Mouse (Mus musculus): ENCODE results near the gene Ccdc57. TPM values are rescaled to one million over a fixed set of nuclear protein-coding genes. Genes with fewer than 3 reads are reported as not detected.
"Not testable (repeated sequence)": the region's sequence is repeated elsewhere in the genome, so short reads cannot be mapped to it uniquely, and the experiment has no call there.

The Ccdc57 gene
- polyA plus RNA-seq, 1 experiment: 1.9 TPM

- Histone ChIP-seq H3K4me1 (ENCODE audit: control insufficient read depth, insufficient read depth, low read length) (no peaks in the 10 kb centered on the region), H3K4me3 (ENCODE audit: insufficient read depth, low read length) (no peak overlapping the region), H3K27ac (ENCODE audit: insufficient read depth, low read length) (no peak overlapping the region)
- no peak for TF ChIP-seq CTCF (IDR thresholded peaks at IDR 0.05; ENCODE audit: borderline replicate concordance, insufficient read depth, low read length)
Measured at GRCm38 (mm10) chr11:120862819-120863218, 69.9 kb downstream of the Ccdc57 start.

- not testable (repeated sequence) for H3K4me1 ChIP-seq (ENCODE audit: control insufficient read depth, insufficient read depth, low read length); H3K4me3 ChIP-seq (ENCODE audit: insufficient read depth, low read length); H3K27ac ChIP-seq (ENCODE audit: insufficient read depth, low read length)
Measured at GRCm38 (mm10) chr11:120855938-120856337, 76.7 kb downstream of the Ccdc57 start.

DNA sequence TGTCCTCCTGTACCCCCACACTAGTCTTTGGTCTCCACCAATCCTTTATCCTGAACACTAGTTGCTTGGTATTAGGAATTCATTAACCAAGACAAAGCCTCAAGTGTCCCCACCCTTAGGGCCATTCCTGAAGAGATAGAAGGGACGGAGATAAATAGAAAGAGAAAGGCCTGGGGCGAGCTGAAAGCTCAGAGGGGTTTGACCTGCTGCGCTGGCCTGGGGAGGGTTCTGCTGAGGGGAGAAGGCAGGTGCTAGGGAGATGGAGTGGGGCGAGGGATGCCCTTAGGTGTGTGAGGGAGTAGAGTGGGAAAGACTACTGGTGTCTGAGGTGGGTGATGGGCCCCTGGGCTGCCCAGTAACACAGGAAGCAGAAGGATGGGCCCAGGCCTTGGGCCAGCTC, 78.9 kb downstream of the Ccdc57 start:
- TF ChIP-seq CTCF (IDR thresholded peaks at IDR 0.05; ENCODE audit: borderline replicate concordance, insufficient read depth, low read length): no peak
- TF ChIP-seq POLR2A (IDR thresholded peaks at IDR 0.05; ENCODE audit: low read depth, low read length): no peak
- no peak overlapping the region for H3K4me3 ChIP-seq (ENCODE audit: insufficient read depth, low read length)
- no peak overlapping the region for H3K27ac ChIP-seq (ENCODE audit: insufficient read depth, low read length)
- peaks cover 3% of the 10 kb centered on the region; the same call in 1 of the 2 replicates for H3K4me1 ChIP-seq (ENCODE audit: control insufficient read depth, insufficient read depth, low read length)

DNA sequence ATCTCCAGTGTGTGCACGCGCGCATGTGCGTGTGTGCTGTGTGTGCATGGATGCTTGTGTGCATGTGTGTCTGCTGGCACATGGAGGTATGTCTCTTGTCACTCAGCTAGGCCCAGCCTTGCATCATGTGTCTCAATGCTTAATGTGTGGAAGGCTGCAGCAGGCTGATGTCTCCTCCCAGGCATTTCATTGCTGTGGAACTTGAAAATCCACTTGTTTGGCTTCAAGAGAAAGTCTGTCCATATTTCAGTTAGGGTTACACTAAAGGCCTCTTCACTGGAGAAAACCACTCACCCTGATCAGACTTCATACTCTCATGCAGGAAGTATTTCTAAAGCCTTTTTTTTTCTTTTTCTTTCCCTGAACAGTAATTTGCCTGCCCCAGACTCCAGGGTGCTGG, 79.5 kb downstream of the Ccdc57 start:
- Histone ChIP-seq H3K4me1 (ENCODE audit: control insufficient read depth, insufficient read depth, low read length) (peaks cover 3% of the 10 kb centered on the region; the same call in 1 of the 2 replicates), H3K4me3 (ENCODE audit: insufficient read depth, low read length) (no peak overlapping the region), H3K27ac (ENCODE audit: insufficient read depth, low read length) (no peak overlapping the region)
- TF ChIP-seq POLR2A (IDR thresholded peaks at IDR 0.05; ENCODE audit: low read depth, low read length) (no peak), CTCF (IDR thresholded peaks at IDR 0.05; ENCODE audit: borderline replicate concordance, insufficient read depth, low read length) (no peak)

GRCm38 (mm10) chr11:120852083-120852935, 80.4 kb downstream of the Ccdc57 start:
- Histone ChIP-seq H3K27ac (ENCODE audit: insufficient read depth, low read length) (no peak overlapping the region), H3K4me1 (ENCODE audit: control insufficient read depth, insufficient read depth, low read length) (peaks cover 3% of the 10 kb centered on the region; the same call in 1 of the 2 replicates), H3K4me3 (ENCODE audit: insufficient read depth, low read length) (no peak overlapping the region)
- TF ChIP-seq CTCF (IDR thresholded peaks at IDR 0.05; ENCODE audit: borderline replicate concordance, insufficient read depth, low read length): no peak
- no peak for TF ChIP-seq POLR2A (IDR thresholded peaks at IDR 0.05; ENCODE audit: low read depth, low read length)

DNA sequence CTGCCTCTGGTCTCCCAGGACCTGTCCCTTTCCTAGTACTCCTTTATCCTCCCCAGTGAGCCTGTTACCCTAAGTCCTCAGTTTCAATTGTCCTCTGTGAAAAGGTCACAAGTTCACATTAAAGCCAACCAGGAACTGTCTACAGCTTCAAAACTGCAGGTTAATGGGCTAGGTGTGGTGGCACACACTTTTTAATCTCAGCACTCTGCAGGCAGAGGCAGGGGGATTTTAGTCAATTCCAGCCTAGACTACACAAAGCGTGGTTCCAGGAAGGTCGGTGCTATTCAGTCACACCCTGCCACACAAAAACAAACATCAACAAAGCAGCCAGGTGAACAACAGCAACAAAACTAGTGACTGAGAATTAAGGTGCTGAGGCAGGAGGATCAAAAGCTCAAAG, 81.1 kb downstream of the Ccdc57 start:
- Histone ChIP-seq H3K4me1 (ENCODE audit: control insufficient read depth, insufficient read depth, low read length) (peaks cover 3% of the 10 kb centered on the region; the same call in 1 of the 2 replicates), H3K4me3 (ENCODE audit: insufficient read depth, low read length) (no peak overlapping the region), H3K27ac (ENCODE audit: insufficient read depth, low read length) (no peak overlapping the region)
- TF ChIP-seq POLR2A (IDR thresholded peaks at IDR 0.05; ENCODE audit: low read depth, low read length) (no peak), CTCF (IDR thresholded peaks at IDR 0.05; ENCODE audit: borderline replicate concordance, insufficient read depth, low read length) (no peak)

GRCm38 (mm10) chr11:120851132-120851531, 81.5 kb downstream of the Ccdc57 start:
- peaks cover 3% of the 10 kb centered on the region; the same call in 1 of the 2 replicates for H3K4me1 ChIP-seq (ENCODE audit: control insufficient read depth, insufficient read depth, low read length)
- H3K4me3 ChIP-seq (ENCODE audit: insufficient read depth, low read length): no peak overlapping the region
- no peak overlapping the region for H3K27ac ChIP-seq (ENCODE audit: insufficient read depth, low read length)
- no peak for TF ChIP-seq CTCF (IDR thresholded peaks at IDR 0.05; ENCODE audit: borderline replicate concordance, insufficient read depth, low read length)
- no peak for TF ChIP-seq POLR2A (IDR thresholded peaks at IDR 0.05; ENCODE audit: low read depth, low read length)

DNA sequence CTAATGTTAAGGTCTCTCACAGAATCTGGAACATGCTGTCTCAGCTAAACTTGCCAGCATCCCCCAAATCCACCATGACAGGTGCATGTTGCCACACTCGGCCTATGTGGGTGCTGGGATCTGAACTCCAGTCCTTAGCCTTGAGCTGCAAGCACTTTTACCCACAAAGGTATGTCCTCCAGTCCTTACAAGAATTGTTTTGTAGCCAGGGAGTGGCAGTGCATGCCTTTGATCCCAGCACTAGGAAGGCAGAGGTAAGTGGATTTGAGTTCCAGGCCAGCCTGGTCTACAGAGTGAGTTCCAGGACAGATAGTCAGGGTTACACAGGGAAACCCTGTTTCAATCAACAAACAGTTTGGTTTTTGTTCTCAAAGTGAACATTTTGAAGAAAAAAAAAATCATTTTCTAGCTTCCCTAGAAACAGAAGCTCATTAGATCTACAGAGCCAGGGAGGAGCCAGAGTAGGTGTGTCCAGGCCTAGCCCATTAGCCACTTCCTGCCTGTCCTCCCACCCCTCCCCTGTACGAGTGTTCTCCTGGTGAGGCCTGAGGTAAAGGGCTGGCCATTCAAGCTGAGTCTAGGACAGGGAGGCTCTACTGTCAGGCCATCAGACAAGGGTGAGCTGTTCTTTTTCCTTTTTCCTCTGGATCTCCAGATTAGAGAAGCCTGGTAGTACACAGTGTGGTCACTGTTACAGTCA, 82.2 kb downstream of the Ccdc57 start:
- Histone ChIP-seq H3K4me3 (ENCODE audit: insufficient read depth, low read length) (no peak overlapping the region), H3K4me1 (ENCODE audit: control insufficient read depth, insufficient read depth, low read length) (peaks cover 3% of the 10 kb centered on the region; the same call in 1 of the 2 replicates), H3K27ac (ENCODE audit: insufficient read depth, low read length) (no peak overlapping the region)
- TF ChIP-seq CTCF (IDR thresholded peaks at IDR 0.05; ENCODE audit: borderline replicate concordance, insufficient read depth, low read length): no peak
- TF ChIP-seq POLR2A (IDR thresholded peaks at IDR 0.05; ENCODE audit: low read depth, low read length): no peak

DNA sequence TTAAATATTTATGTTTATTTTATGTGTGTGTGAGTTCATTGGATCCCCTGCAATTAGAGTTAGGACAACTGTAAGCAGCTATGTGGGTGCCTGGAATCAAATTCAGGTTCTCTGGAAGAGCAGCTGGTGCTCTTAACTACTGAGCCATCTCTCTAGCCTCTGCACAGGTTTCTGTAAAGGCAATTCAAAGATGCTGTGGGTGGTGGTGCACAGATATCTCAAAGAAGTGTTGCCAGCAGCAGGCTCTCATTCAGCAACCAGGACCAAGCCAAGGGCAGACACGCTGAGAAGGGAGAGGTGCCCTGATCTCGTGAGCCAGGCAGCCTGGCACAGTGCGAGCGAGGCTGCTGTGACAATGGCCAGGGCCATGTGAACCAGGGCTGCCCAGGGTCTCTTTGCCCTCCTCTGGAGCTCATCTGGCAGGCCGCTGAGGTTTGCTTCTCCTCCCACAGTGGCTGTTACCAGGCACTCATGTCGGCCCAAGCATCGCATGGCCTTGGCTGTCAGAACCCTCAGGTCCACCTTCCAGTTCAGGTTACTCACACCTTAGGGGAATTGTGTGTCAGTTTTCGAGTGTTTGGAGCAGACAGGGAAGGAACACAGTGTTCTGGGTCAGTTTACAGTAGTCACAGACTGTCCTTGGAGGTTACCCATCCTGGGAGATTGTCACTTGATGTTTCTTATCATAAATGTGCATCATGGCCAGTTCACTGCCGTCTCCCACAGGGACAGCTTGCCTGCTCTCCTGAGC, 85.8 kb downstream of the Ccdc57 start:
- no peak overlapping the region for H3K4me3 ChIP-seq (ENCODE audit: insufficient read depth, low read length)
- H3K4me1 ChIP-seq (ENCODE audit: control insufficient read depth, insufficient read depth, low read length): 0 out of 2 replicates have a peak, but pooled peaks cover 3% of the 10 kb centered on the region
- no peak for TF ChIP-seq POLR2A (IDR thresholded peaks at IDR 0.05; ENCODE audit: low read depth, low read length)
- TF ChIP-seq CTCF (IDR thresholded peaks at IDR 0.05; ENCODE audit: borderline replicate concordance, insufficient read depth, low read length): no peak
- H3K27ac ChIP-seq (ENCODE audit: insufficient read depth, low read length): no peak overlapping the region

Data from embryonic fibroblast, embryonic 13.5 days (primary cell).